13 mouse cellular contexts compared by ENCODE assay signal in the genomic region with DNA sequence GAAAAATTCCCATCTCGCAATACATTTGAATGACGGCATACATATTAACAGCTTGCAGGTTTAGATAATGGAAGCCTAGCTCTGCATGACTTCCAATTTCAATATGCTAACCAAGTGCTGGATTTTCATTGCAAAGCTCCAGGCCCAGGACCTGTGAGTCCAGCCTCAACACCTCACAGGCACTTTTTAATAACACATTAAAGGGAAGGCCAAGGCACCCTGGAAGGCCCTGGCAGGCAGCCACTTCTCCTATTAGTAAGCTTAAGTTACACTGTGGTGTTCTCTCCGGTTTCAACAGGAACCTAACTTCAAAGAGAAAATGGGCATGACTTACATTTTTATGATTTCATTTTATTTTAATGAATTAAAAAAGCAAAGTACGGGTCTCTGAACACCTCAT.
DNase-seq lines count a peak whose midpoint lies in the region; ATAC-seq and TF ChIP-seq lines count a peak whose summit lies in the region.
"Had no signal": no experiment of that assay in that cellular context is flagged by ENCODE, and none has a peak within 500 bp of the region (broad histone marks: within the 10 kb centered on the region; RNA-seq: fewer than 3 reads in every experiment).

No protein-coding gene starts in this region.

- no peak overlapping the region for H3K27ac ChIP-seq in lung, postnatal 0 days (ENCODE audit: low read length)
- H3K27ac ChIP-seq in hindbrain, postnatal 0 days, result no peak overlapping the region
- H3K27ac ChIP-seq in limb, embryonic 15.5 days, result no peak overlapping the region
- no peak overlapping the region for H3K27ac ChIP-seq in stomach, postnatal 0 days (replicated peaks)

- H3K9me3 ChIP-seq in lung, postnatal 0 days (ENCODE audit: low read length), result no peaks in the 10 kb centered on the region
- no peaks in the 10 kb centered on the region for H3K9me3 ChIP-seq in hindbrain, postnatal 0 days (ENCODE audit: low read length)
- H3K9me3 ChIP-seq in limb, embryonic 15.5 days, result no peaks in the 10 kb centered on the region
- H3K9me3 ChIP-seq in stomach, postnatal 0 days (ENCODE audit: control insufficient read depth, low read length), result no peaks in the 10 kb centered on the region

- TF ChIP-seq CTCF in lung, postnatal 0 days (IDR thresholded peaks at IDR 0.05), result no peak
- TF ChIP-seq CTCF in hindbrain, postnatal 0 days (IDR thresholded peaks at IDR 0.05; ENCODE audit: low read depth), result no peak
- TF ChIP-seq CTCF in stomach, postnatal 0 days (IDR thresholded peaks at IDR 0.05; ENCODE audit: low read depth), result no peak

- TF ChIP-seq EP300 in lung, postnatal 0 days (IDR thresholded peaks at IDR 0.05), result no peak
- TF ChIP-seq EP300 in stomach, postnatal 0 days (optimal IDR thresholded peaks at IDR 0.05), result no peak

- no peak overlapping the region for H3K4me3 ChIP-seq in lung, postnatal 0 days (ENCODE audit: low read depth, low read length)
- H3K4me3 ChIP-seq in hindbrain, postnatal 0 days (ENCODE audit: low read length), result no peak overlapping the region
- H3K4me3 ChIP-seq in limb, embryonic 15.5 days, result no peak overlapping the region
- H3K4me3 ChIP-seq in stomach, postnatal 0 days (ENCODE audit: low read depth, low read length), result no peak overlapping the region

- no peak overlapping the region for H3K4me2 ChIP-seq in lung, postnatal 0 days (replicated peaks; ENCODE audit: low read depth, low read length)
- no peak overlapping the region for H3K4me2 ChIP-seq in hindbrain, postnatal 0 days (ENCODE audit: low read depth, low read length)
- no peak overlapping the region for H3K4me2 ChIP-seq in limb, embryonic 15.5 days
- H3K4me2 ChIP-seq in stomach, postnatal 0 days (replicated peaks; ENCODE audit: low read depth), result no peak overlapping the region
- H3K4me2 ChIP-seq: liver, embryonic 11.5 days had no signal

- no peaks in the 10 kb centered on the region for H3K4me1 ChIP-seq in lung, postnatal 0 days (ENCODE audit: insufficient read depth, low read depth, low read length)
- no peaks in the 10 kb centered on the region for H3K4me1 ChIP-seq in hindbrain, postnatal 0 days (ENCODE audit: insufficient read depth, low read length)
- H3K4me1 ChIP-seq in limb, embryonic 15.5 days, result peaks cover 5% of the 10 kb centered on the region; the same call in 1 of the 2 replicates
- no peaks in the 10 kb centered on the region for H3K4me1 ChIP-seq in stomach, postnatal 0 days (replicated peaks; ENCODE audit: control insufficient read depth, insufficient read depth)

- H3K36me3 ChIP-seq in lung, postnatal 0 days (ENCODE audit: insufficient read depth, low read length), result no peaks in the 10 kb centered on the region
- H3K36me3 ChIP-seq in hindbrain, postnatal 0 days (ENCODE audit: insufficient read depth, low read length), result no peaks in the 10 kb centered on the region
- no peaks in the 10 kb centered on the region for H3K36me3 ChIP-seq in limb, embryonic 15.5 days
- no peaks in the 10 kb centered on the region for H3K36me3 ChIP-seq in stomach, postnatal 0 days (ENCODE audit: control insufficient read depth, insufficient read depth, low read length)

- H3K27me3 ChIP-seq in lung, postnatal 0 days (replicated peaks; ENCODE audit: insufficient read depth, low read length), result no peaks in the 10 kb centered on the region
- H3K27me3 ChIP-seq in hindbrain, postnatal 0 days (ENCODE audit: insufficient read depth, low read length), result no peaks in the 10 kb centered on the region
- no peaks in the 10 kb centered on the region for H3K27me3 ChIP-seq in limb, embryonic 15.5 days
- H3K27me3 ChIP-seq in stomach, postnatal 0 days (ENCODE audit: control insufficient read depth, insufficient read depth, low read length), result no peaks in the 10 kb centered on the region

- H3K9ac ChIP-seq in lung, postnatal 0 days (replicated peaks; ENCODE audit: low read depth), result no peak overlapping the region
- no peak overlapping the region for H3K9ac ChIP-seq in hindbrain, postnatal 0 days (replicated peaks; ENCODE audit: low read length)
- H3K9ac ChIP-seq in limb, embryonic 15.5 days, result no peak overlapping the region
- no peak overlapping the region for H3K9ac ChIP-seq in stomach, postnatal 0 days (ENCODE audit: low read length)

- no peak for ATAC-seq in lung, postnatal 0 days
- no peak for ATAC-seq in hindbrain, postnatal 0 days
- ATAC-seq in limb, embryonic 15.5 days (ENCODE audit: insufficient number of reproducible peaks, low FRiP score, low TSS enrichment, low read depth), result 0 out of 2 replicates have a peak, but pooled peaks have one; percentile 44
- no peak for ATAC-seq in stomach, postnatal 0 days (ENCODE audit: low FRiP score, low TSS enrichment)
- ATAC-seq: intestine, embryonic 16.5 days had no signal

- DNase-seq in embryo, embryonic 11 days, result peak; percentile 25
- DNase-seq in embryo, embryonic 10.5 days (ENCODE audit: low spot score), result no peak
- peak; percentile 28 for DNase-seq in lung, postnatal 0 days (ENCODE audit: low spot score)
- DNase-seq in lung, postnatal 10 days, result no peak
- peak; percentile 15 for DNase-seq in hindbrain, postnatal 0 days (ENCODE audit: low spot score)
- DNase-seq in stomach, postnatal 0 days (ENCODE audit: low spot score), result no peak
- DNase-seq in testis, postnatal 10 days (ENCODE audit: low spot score), result no peak
- DNase-seq: B cell, adult 2 months; cerebellum, adult 9-11 months; gastrocnemius, postnatal 10 days had no signal

- 37% methylated on average over 4 of the region's 4 CpGs for WGBS in lung, postnatal 0 days
- 58% methylated on average over 4 of the region's 4 CpGs for WGBS in hindbrain, postnatal 0 days
- WGBS in limb, embryonic 15.5 days, result 17% methylated on average over 4 of the region's 4 CpGs
- WGBS in stomach, postnatal 0 days, result 53% methylated on average over 4 of the region's 4 CpGs

Comparison
In these comparisons a context has a peak if more than half of its experiments do, and no peak if none do; other contexts are left out.
1. DNase-seq: peak in embryo, embryonic 11 days (single experiment), lung, postnatal 0 days (single experiment) and hindbrain, postnatal 0 days (single experiment); none in embryo, embryonic 10.5 days (single experiment), lung, postnatal 10 days (single experiment), stomach, postnatal 0 days (single experiment) and testis, postnatal 10 days (single experiment).